Mouse (Mus musculus) liver, postnatal 0 days (tissue): Measurements from ENCODE around the gene Dgcr8. TPM values are rescaled to one million over a fixed set of nuclear protein-coding genes. Genes with fewer than 3 reads are reported as not detected.

Experiments
- ATAC-seq: fragments of 200-750 bp; cut with Nextera tagmentation; 2 replicates; pipeline ENCODE4 v1.8.0; 2017; ENCODE audit warnings: mild to moderate bottlenecking, moderate library complexity
- DNase-seq: peaks from one replicate; pipeline ENCODE4 v3.0.0-alpha.2; 2016
- H3K27ac ChIP-seq: fragments of 300-500 bp; sonication (generic); 2 replicates; pipeline ENCODE4 v1.5.1; 2014; ENCODE audit warnings: antibody characterized with exemption, moderate library complexity, mild to moderate bottlenecking, low read depth
- H3K27me3 ChIP-seq: fragments of 300-500 bp; sonication (generic); 2 replicates; pipeline ENCODE4 v1.6.1; 2014; ENCODE audit warnings: low read length, control low read depth, mixed read lengths; ENCODE audit not compliant: insufficient read depth
- H3K36me3 ChIP-seq: fragments of 300-500 bp; sonication (generic); replicated peaks from 2 replicates; pipeline ENCODE4 v1.6.1; 2014; ENCODE audit warnings: mild to moderate bottlenecking, control low read depth, low read length, moderate library complexity, mixed read lengths; ENCODE audit not compliant: insufficient read depth
- H3K4me1 ChIP-seq: fragments of 300-500 bp; sonication (generic); 2 replicates; pipeline ENCODE4 v1.6.1; 2014; ENCODE audit warnings: antibody characterized with exemption, mild to moderate bottlenecking, control low read depth; ENCODE audit not compliant: insufficient read depth
- H3K4me2 ChIP-seq: fragments of 300-500 bp; sonication (generic); 2 replicates; pipeline ENCODE4 v1.6.1; 2014; ENCODE audit warnings: low read depth, mild to moderate bottlenecking, low read length, moderate library complexity, mixed read lengths
- H3K4me3 ChIP-seq: fragments of 300-500 bp; sonication (generic); 2 replicates; pipeline ENCODE4 v1.5.1; 2014; ENCODE audit warnings: low read depth, low read length
- H3K9ac ChIP-seq: fragments of 300-500 bp; sonication (generic); replicated peaks from 2 replicates; pipeline ENCODE4 v1.6.1; 2014; ENCODE audit warnings: mild to moderate bottlenecking, moderate library complexity
- H3K9me3 ChIP-seq: fragments of 300-500 bp; sonication (generic); 2 replicates; pipeline ENCODE4 v1.6.1; 2016; ENCODE audit warnings: mild to moderate bottlenecking, control low read depth, low read length, mixed read lengths
- CTCF ChIP-seq: sonication (generic); IDR thresholded peaks from 2 replicates; pipeline ENCODE4 v1.5.1; 2016; ENCODE audit warnings: antibody characterized with exemption, low read depth
- EP300 ChIP-seq: IDR thresholded peaks from 2 replicates; pipeline ENCODE4 v1.6.1; 2016; ENCODE audit warnings: antibody characterized with exemption, low read depth, mild to moderate bottlenecking
- WGBS: fragments of 180-500 bp; shearing (Covaris S2); extraction: QIAGEN DNeasy Blood & Tissue Kit; methylation state at CpG from one replicate; pipeline ENCODE4 v1.1.7; 2014; ENCODE audit not compliant: insufficient replicate concordance; 5-methylcytosine and 5-hydroxymethylcytosine counted together
- microRNA counts: library from miRNA; unstranded; fragments of <30 nt; microRNA quantifications from one replicate; lab custom pipeline; 2015
- microRNA-seq: library from miRNA; unstranded; fragments of <30 nt; microRNA quantifications from one replicate; pipeline ENCODE4, GENCODE M21; 2016
- polyA plus RNA-seq: library from polyadenylated mRNA; unstranded; fragments of >200 nt; fragmentation: Nextera tagmentation; extraction: Ambion mirVana; gene quantifications from 2 replicates; pipeline ENCODE4 v1.2.1, GENCODE M21; 2015

The Dgcr8 gene
- polyA plus RNA-seq, 1 experiment from 2014 or later = 9.2 TPM

DNA sequence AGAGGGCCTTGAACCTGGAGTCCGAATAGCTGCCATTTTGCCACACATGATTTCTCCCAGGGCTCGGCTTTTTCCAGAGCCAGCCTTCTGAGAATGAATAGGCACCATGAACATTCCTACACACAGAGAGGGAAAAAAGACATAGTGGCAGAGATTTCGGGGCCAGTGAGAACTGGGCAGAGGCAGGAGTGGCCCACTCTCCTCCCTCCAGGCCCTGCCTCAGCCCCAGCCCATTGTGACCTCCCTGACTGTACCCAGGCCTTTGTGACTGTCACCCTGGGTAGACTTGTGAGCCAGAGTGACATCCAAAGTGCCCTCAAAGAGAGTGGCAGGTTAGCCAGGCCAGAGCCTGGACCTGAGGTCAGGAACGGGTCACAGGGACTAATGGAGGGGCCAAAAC is 71.5 kb downstream of the Dgcr8 start, which contains the start of gene Ccdc188:
TSS of gene Ccdc188 (plus strand) at position 301 of the 400 bp plus-strand sequence.
- Histone ChIP-seq H3K4me3 (no peak within 1 kb of the TSS), H3K4me2 (no peak within 1 kb of the TSS), H3K4me1 (peaks cover 8% of the 10 kb centered on the region), H3K9me3 (no peaks in the 10 kb centered on the region), H3K9ac (no peak within 1 kb of the TSS), H3K27me3 (no peaks in the 10 kb centered on the region), H3K36me3 (no peaks in the 10 kb centered on the region), H3K27ac (no peak within 1 kb of the TSS)
- 83% methylated on average over 4 of the region's 4 CpGs for WGBS
- ATAC-seq = no peak
- TF ChIP-seq EP300 (no peak), CTCF (no peak)
- DNase-seq = no peak

DNA sequence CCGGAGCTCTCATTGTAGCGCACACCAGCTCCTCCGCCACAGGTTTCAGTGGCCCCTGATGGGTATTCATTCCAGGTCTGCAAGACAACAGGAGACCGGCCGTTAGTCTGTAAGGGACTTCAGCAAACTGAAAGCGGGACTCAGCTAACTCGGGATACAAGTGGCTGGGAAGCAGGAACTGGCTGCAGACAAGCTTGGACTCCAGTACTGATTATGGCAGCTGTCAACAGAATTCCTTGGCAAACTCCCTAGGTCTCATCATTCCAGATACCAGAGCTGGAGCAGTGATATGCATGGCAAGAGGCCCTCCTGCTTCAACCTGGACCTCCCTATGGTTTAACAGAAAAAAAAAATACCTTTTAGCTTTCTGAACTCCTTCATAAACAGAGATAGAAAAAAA is 74.2 kb downstream of the Dgcr8 start:
- DNase-seq (no peak), ATAC-seq (no peak)
- no peak overlapping the region for H3K27ac ChIP-seq
- peaks cover 2% of the 10 kb centered on the region for H3K4me1 ChIP-seq
- H3K4me3 ChIP-seq = no peak overlapping the region
- TF ChIP-seq EP300 (no peak), CTCF (no peak)
- H3K9me3 ChIP-seq = no peaks in the 10 kb centered on the region
- H3K9ac ChIP-seq = no peak overlapping the region
- H3K36me3 ChIP-seq = no peaks in the 10 kb centered on the region
- no peak overlapping the region for H3K4me2 ChIP-seq
- no peaks in the 10 kb centered on the region for H3K27me3 ChIP-seq
- 79% methylated on average over 7 of the region's 7 CpGs for WGBS

DNA sequence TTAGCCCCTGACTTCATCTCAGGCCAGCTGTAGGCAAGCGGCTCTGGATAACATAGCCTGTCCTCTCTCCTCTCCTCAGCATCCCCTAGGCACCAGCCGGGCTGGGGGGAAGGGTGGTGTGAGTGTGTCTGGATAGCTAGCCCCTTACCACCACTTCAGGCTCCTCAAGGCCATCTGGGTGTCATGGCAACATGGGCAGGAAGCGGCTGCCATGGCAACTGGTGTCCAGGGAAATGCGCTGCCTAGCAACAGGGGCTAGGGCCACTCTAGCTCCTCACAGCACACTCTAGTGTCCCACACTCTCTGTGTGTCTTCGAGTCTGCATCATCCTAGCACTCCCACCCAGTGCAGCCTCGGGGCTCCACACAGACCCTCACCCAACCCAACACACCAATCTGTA is 75.4 kb downstream of the Dgcr8 start:
- Histone ChIP-seq H3K27ac (no peak overlapping the region), H3K9me3 (no peaks in the 10 kb centered on the region), H3K4me1 (no peaks in the 10 kb centered on the region), H3K36me3 (no peaks in the 10 kb centered on the region), H3K9ac (no peak overlapping the region), H3K27me3 (no peaks in the 10 kb centered on the region), H3K4me3 (no peak overlapping the region), H3K4me2 (no peak overlapping the region)
- ATAC-seq = no peak
- DNase-seq = no peak
- WGBS = 62% methylated on average over 6 of the region's 6 CpGs
- TF ChIP-seq EP300 = no peak
- no peak for TF ChIP-seq CTCF

DNA sequence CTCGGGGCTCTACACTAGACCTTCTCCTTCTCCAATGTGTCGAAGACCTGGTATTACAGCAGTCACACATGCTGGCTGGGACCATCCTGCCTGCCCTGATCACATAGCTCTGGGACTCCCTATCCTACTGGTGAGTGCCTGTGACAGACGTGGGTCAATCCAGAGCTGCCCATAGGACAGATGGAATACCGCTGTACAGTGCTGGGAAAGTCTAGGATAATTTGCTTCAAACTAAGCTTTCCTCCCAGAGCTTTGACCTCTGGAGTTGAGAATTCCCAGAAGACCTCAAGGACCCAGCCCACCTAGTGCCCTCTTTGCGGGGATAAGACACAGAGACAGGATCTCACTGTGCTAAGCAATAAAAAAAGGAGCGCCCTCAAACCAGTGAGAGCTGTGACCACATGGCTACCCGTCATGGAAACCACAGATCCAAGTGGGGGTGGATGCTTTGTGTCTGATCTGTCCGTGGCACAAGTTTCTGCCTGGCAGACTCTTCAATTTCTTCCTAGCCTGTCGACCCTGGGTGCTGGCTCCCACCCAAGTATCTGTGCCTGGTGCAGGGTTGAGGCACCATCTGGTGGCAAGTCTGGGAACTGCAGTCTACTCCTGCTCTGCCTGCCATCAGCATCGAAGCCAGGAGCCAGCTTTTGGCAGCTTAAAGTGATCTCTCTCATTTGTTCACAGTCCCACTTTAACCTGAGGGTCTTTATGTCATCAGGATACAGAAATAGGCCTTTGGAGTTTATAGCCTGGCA is 77.5 kb downstream of the Dgcr8 start:
- WGBS = 39% methylated on average over 10 of the region's 10 CpGs
- H3K4me2 ChIP-seq = no peak overlapping the region

DNA sequence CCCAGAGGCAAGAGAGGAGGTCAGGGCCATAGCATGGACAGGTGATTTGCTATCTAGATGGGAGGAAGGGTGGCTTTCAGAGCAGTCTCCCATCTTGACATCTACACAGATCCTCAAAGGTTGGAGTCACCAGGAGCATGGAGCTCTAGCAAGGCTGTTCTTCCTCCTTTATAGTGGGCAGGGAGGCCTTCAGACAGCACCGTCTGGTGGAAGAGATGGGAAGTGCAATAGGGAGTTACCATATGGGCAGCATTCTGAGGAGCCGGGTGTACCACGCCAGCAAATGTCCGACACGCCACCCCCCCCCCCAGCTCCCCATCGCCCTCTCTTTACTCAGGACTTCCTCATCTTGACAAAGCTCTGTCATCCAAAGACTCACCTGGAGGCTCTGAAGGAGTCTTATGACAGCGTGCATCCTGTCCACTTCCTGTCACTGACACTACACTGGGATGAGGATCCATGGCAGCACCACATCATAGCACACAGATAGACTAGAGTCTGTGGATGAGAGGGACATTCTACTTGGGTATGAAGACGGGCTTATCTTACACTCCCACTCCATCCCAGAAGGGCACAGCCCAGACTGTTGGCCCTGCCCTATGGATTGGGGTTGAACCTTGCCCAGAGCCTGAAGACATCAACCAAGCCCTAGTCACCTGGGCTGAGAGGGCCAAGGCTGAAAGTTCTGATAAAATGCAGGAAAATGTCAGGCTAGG is 78.2 kb downstream of the Dgcr8 start:
- Histone ChIP-seq H3K27me3 (no peaks in the 10 kb centered on the region), H3K9ac (no peak overlapping the region), H3K27ac (no peak overlapping the region), H3K4me3 (no peak overlapping the region), H3K4me2 (no peak overlapping the region), H3K36me3 (no peaks in the 10 kb centered on the region), H3K9me3 (no peaks in the 10 kb centered on the region), H3K4me1 (no peaks in the 10 kb centered on the region)
- DNase-seq (peak; percentile 72), ATAC-seq (peak; percentile 57; the same call in 1 of the 2 replicates)
- TF ChIP-seq CTCF = peak; percentile 90
- no peak for TF ChIP-seq EP300
- 11% methylated on average over 7 of the region's 8 CpGs for WGBS

More for the DNA sequence above, 77.5 kb downstream of the Dgcr8 start:
- ATAC-seq = peak; percentile 45; the same call in 1 of the 2 replicates
- Histone ChIP-seq H3K9me3 (no peaks in the 10 kb centered on the region), H3K27ac (no peak overlapping the region), H3K9ac (no peak overlapping the region), H3K4me3 (no peak overlapping the region), H3K4me1 (no peaks in the 10 kb centered on the region), H3K36me3 (no peaks in the 10 kb centered on the region), H3K27me3 (no peaks in the 10 kb centered on the region)
- TF ChIP-seq CTCF = peak; percentile 96
- TF ChIP-seq EP300 = no peak
- DNase-seq = peak; percentile 87

MicroRNAs encoded within 50 kb of the gene (microRNA counts, 519-probe panel; counts per million panel counts)
- microRNA mmu-miR-1306 (lab: Ali Mortazavi, UCI) (not detected), microRNA mmu-miR-185 (lab: Ali Mortazavi, UCI) (4,124 counts per million, percentile 47 among the panel's probes with 10 or more counts)

Small RNAs within 50 kb of the gene (microRNA-seq; reads per million reads assigned to microRNA genes)
- gene Gm24572 = not detected
- gene Mir1306 = 207 reads per million, percentile 50 among the genes with 10 or more reads in this experiment
- 1,762 reads per million, percentile 78 among the genes with 10 or more reads in this experiment for gene Mir185

Other genes with a start within 250 kb of the Dgcr8 start
- gene Dgcr6, start 236.4 kb downstream of the Dgcr8 start, polyA plus RNA-seq = 23.2 and 24.4 TPM in 2 replicates
- gene Prodh, start 199.0 kb downstream of the Dgcr8 start, polyA plus RNA-seq = 2.9 and 3.0 TPM in 2 replicates
- gene Rtn4r, start 161.6 kb downstream of the Dgcr8 start, polyA plus RNA-seq = 0.15 and 0.21 TPM in 2 replicates
- gene Ccdc188, start 71.4 kb downstream of the Dgcr8 start, polyA plus RNA-seq = not detected in 2 replicates
- gene Zdhhc8, start 54.1 kb downstream of the Dgcr8 start, polyA plus RNA-seq = 1.3 and 1.6 TPM in 2 replicates
- 22.9 and 23.3 TPM in 2 replicates for gene Trmt2a, start 40.6 kb downstream of the Dgcr8 start, polyA plus RNA-seq
- 156 and 160 TPM in 2 replicates for gene Ranbp1, start 40.5 kb downstream of the Dgcr8 start, polyA plus RNA-seq
- 1.1 TPM in 1 of 2 replicates, not detected in the other for gene Gm49776, start 30.9 kb downstream of the Dgcr8 start, polyA plus RNA-seq
- gene Tango2, start 58.9 kb upstream of the Dgcr8 start, polyA plus RNA-seq = 54.1 and 61.1 TPM in 2 replicates
- gene Arvcf, start 58.9 kb upstream of the Dgcr8 start, polyA plus RNA-seq = 7.0 and 9.7 TPM in 2 replicates
- 51.2 and 53.3 TPM in 2 replicates for gene Txnrd2, start 137.1 kb upstream of the Dgcr8 start, polyA plus RNA-seq
- 100 and 125 TPM in 2 replicates for gene Comt, start 137.6 kb upstream of the Dgcr8 start, polyA plus RNA-seq
- gene Gnb1l, start 209.5 kb upstream of the Dgcr8 start, polyA plus RNA-seq = 3.9 and 5.1 TPM in 2 replicates
- gene Rtl10, start 209.7 kb upstream of the Dgcr8 start, polyA plus RNA-seq = 0.57 and 0.59 TPM in 2 replicates